Mouse (Mus musculus) cerebellum, postnatal 14 days (tissue): ENCODE results near the gene Trpc7.
A peak's percentile ranks its signal among the peaks of the same experiment; 100 is the strongest.

ENCODE experiments used
- DNase-seq, 2 experiments: peaks; one replicate each; pipeline ENCODE4 v3.0.0; 2021; ENCODE audit warnings: mixed read lengths in 2 of 2

The Trpc7 gene

DNA sequence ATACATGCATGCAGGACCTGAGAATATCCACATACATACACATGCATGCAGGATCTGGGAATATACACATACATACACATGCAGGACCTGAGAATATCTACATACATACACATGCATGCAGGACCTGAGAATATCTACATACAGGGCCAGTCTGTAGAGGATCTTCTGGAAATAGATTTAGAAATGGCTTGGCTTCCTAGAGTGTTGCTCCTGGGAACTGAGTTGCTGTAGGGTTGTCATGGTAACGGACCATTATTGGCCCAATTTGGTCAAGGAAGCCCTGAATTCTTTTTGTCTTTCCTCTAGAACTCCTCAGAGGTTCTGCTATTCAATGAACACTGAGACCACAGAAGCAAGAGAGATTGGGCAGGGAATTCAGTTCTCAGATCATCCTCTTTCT, 113.2 kb downstream of the Trpc7 start:
- DNase-seq: no peak

DNA sequence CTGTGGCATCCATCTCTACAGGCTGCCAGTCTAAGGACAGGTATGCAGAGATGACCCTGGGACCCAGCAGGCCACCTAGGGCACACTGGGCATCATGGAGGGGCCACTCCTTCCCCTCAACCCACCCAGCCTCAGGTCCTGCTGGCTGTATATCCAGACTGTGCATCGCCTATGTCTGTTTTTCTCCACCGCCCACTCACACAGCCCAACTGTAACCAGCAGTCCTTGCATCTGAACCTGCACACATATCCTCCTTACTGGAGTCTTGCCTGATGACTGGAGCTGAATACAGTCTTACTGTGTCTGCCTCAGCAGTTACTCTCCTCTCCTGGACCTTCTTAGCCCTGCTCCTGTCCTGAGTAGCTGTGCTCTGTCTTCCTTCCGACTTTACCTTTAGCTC, 114.1 kb downstream of the Trpc7 start:
- DNase-seq: no peak

DNA sequence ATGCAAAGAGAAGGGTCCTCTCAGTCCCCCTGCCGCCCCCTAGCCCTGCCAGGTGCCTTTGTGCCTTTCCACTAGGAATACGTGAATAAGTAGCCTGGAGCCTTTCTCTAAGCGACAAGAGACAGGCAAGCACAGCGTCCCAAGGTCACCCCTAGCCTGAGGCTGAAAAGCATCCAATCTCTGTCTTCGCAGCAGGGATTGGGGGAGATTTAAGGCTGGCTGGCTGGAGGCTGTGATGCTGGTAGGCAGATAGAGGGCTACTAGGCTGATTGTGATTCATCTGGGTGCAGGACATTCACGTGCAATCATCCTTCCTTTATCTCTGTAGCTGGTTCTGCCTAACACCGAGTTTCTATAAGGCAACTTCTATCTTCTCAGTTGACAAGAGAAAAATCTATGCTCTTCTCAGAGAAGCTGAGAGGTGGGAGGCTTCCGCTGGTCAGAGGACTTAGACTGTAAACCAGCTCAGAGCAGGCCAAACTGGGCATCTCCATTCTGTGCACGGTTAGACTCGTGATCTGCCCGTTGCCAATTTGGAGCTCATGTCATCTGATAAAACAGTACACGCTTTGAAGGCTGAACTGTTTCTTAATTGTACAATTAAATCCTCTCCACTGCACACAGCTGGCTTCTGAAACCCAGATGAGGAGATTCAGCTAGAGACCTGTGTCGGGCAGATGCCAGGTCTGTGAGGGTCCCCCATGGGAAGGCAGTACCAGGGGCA, 114.9 kb downstream of the Trpc7 start:
- DNase-seq: no peak

DNA sequence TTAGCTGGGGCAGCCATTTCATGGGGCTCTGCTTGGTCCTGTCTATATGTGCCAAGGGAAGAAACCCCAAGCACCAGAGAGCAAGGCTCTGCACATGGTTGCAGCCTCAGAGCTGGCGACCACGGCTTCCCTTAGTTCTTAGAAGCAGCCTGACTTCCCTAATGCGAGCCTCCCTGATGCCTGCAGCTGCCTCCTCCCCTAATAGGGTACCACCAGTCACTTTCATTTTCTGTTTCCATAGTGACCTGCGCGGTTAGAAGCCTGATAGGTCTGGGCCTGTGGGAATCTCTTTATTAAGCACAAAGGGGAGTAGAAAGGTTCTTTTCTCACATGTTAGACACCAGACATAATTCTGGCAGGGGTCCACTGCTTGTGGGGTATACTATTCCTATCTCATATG, 121.5 kb downstream of the Trpc7 start:
- no peak for DNase-seq

DNA sequence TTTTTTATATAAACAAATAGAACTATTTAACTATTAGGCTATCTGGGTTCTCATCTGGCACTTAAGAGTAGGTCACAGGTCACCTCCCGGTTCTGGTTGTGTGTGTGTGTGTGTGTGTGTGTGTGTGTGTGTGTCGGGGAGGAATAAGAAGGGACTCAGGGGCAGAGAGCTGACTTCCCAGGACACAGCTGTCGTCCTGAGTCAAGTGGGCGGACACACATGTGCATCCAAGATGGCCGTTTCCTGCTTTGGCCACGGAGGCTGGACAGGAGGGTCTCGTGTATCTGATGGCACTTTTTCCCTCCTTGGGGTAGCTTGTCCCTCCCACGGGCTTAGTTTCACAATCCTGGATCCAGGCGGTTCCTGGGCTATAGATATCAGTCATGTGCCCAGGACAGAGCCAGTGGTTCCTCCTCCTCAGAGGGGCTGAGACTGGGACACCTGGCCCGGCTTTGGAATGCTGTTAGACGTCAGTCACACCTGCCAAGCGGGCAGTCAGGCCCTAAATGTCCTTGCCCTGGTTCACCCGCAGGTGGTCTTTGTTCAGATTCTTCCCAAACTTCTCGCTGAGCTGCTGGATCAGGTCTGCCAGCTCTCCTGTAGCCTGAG, 122.4 kb downstream of the Trpc7 start:
- no peak for DNase-seq

DNA sequence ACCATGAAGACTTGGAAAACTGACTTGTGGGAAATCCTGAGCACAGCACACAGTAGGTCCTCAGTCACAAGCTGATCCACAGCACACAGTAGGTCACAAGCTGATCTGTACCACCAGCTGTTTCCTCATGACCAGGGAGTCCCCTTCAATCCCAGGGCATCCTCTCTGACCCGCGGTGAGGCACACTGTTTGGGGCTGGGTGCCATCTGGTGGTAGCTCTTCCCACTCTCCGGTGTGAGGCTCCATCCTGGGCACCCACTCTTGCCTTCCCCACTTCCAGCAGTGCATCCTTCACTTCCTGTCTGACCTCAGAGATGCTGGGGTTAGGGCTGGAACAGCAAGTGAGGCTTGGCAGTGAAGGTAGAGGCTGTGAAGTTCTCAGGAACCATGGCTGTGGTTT, 123.2 kb downstream of the Trpc7 start:
- no peak for DNase-seq

DNA sequence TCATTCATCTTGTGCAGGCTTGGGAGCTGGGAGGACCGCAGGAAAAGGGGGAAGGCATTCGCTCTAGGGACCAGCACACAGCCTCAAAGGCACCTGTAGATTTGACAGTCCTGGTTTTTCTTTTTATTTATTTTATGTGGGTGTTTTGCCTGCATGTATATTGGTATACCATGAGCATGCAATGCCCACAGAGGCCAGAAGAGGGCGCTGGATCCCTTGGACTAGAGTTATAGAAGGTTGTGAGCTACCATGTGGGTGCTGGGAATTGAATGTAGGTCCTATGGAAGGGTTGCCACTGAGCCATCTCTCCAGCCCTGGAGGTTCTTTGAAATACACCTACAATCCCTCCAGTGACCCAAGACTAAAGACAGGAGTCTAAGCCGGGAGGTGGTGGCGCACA, 125.0 kb downstream of the Trpc7 start:
- DNase-seq: no peak

DNA sequence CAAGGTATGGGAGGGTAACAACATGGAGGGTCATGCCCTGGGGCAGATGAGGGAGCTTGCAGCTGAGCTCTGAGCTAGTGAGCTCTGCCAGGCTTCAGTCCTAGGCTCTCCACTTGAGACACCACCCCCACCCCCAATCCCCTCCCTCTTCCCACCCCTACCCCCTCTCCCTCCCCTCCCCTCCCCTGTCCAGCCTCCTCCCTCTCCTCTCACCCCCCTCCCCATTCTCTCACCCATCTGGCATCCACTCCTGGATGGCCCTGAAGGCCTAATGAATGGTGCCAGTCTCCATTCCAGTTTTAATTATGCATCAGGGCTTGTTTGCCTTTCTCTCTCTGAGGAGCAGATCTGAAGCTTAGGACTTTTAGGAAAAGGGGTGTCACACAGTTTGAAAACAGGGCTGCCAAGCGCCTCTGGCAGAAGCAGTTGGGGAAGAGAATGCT, 125.6 kb downstream of the Trpc7 start:
- DNase-seq: no peak

DNA sequence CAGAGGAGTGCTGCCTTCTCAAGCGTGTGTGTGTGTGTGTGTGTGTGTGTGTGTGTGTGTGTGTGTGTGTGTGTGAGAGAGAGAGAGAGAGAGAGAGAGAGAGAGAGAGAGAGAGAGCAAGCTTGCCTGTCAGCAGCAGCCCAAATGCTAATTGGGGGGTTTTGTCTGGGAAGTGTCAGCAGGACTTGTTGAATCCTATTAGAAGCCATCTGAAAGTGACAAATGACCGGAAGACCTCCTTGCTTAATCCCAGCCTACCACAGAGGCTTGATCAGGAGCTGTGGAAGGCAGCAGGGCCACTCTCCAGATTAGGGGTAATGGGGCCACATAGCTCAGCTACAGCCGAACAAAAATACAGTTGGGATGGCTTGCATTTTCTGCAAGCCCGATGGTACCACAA, 126.4 kb downstream of the Trpc7 start:
- DNase-seq: no peak

DNA sequence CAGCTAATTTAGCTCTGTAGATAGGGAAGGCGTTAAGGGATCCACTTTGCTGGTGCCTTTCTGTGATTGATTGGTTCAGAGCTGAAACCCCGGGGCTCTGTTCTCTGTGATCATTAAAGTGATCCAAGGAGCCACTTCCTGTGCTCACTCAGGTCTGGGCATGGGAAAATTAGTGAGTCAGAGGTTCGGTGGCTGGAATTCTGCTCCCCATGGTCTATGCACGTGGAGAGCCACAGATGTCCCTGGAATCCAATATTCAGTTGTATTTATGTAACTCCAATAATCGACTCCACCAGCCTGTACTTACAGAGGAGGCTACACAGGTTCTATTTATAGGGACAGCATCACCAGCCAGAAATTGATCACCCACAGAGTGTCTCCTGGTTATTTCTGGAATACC, 129.6 kb downstream of the Trpc7 start:
- no peak for DNase-seq

DNA sequence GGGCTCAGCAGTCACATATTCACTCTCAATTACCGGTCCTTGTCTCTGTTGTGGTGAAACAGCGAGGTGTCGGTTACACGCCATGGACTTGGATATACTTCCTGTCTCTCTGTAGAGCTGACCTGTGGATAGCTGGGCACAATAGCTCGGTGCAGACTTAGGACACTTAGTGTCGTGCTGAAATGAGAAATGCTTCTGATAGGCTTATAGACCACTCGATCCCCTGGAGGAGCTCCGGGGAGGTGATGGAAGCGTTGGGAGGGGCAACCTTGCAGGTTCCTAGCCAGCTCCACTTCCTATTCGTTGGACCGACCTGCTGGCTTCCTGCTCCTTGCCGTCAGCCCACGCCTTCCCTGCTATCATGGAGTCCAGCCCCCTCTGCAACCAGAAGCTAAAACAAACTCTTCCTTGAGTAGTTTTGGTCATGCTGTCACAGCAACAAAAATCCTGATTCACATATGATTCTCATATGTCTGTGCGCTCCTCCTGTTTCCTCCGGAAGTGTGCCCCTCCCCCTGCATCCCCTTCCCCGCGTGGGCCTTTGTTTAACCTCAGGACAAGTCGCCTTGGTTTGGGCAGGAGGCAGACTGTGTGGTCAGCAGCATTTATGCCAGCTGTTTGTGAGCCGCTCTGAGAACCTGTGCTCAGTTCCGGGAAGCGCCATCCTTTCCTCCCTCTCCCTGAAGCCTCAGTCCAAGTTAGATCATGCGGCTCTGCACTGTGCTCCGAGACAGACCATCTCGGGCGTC, 130.3 kb downstream of the Trpc7 start:
- DNase-seq: no peak

DNA sequence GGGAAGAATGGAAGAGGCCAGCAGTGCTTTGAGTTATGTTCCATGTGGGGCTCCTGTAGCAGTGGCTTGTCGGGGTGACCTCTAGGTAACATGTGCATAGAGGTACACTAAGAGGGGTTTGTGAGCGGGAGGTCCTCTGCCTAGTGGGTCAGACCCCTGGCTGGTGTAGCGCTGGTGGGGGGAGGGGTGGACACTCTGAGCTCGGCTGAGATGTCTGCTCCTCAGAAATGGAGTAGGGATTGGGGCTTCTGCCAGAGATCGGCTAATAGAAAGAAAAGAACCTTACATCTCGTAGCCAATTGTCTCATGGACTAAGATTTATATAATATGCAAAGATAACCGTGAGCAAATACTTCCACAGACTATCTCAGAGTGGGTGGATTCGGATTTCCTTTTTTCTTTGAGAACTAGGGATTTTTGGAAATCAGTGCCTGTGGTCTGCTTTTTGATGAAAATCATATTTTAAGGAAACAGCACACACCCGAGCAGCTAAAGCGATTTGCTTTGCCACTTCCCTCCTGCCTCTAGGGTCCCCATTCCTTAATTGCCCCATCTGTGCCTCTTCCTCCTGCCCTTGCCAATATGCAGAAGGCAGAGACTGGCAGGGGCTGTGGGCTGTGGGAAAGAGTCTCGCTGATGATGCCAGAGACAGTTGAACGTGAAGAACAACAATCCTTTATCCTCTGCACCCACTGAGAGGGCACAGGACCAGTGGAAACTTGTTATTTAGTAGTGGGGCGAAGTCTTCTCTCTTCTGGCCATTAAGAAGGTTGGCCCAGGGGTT, 133.2 kb downstream of the Trpc7 start:
- DNase-seq: peak; percentile 63 to 64

DNA sequence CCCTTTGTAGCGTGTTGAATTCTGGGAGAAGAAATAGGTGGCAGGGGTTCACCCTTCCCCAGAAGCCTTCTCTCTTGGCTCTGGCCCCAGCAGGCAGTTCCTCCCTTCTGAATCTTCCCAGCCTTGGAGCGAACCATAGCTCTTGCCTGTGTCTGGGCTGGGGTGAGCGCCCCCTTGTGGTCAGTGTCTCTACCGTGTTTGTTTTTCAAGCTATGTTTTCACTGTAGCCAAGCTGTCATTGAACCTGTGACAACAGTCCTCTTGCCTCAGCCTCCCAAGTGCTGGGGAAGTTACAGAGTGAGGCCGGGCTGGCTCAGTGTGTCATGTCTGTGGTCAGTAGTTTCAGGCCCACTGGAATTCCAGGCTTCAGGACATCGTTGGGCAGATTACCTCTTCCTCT, 137.3 kb downstream of the Trpc7 start:
- DNase-seq: peak; percentile 80 to 89

DNA sequence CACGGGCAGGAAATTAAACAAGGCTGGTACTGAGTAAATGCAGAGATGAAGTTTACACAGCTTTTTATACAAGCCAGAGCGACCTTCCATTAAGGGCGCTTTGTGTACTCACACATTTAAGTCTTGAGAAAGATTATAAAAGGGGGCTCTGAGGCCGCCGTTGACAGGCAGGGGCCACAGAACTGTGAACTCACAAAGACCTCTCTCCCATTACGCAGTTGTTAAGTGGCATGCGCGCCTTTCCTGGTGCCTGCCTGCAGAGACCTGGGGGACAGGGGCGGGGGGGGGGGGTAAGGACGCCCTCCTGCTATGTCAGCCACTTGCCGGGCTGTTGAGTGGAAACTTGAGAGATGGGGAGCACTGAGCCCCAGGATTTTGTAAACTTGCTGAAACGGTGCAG, 138.6 kb downstream of the Trpc7 start:
- DNase-seq: no peak

DNA sequence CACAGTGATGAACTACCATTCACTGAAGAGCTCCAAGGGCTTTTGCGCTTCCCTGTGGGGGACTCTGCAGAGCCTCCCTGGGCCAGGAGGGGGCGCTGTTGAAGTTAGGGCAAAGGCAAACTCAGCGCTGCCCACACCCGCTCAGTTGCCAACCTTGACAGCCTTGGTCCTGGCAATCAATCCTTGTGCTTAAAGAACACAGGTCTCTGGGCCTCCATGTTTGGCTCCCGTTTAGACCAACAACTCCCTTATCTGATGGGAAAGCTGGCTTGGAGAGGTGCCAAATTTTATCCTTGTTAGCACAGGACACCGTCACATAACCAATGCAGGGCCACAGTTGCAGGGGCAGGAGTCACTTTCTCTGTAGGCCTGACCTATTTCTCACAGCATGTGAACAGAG, 139.9 kb downstream of the Trpc7 start:
- peak in 1 of 2 experiments; percentile 56 for DNase-seq

DNA sequence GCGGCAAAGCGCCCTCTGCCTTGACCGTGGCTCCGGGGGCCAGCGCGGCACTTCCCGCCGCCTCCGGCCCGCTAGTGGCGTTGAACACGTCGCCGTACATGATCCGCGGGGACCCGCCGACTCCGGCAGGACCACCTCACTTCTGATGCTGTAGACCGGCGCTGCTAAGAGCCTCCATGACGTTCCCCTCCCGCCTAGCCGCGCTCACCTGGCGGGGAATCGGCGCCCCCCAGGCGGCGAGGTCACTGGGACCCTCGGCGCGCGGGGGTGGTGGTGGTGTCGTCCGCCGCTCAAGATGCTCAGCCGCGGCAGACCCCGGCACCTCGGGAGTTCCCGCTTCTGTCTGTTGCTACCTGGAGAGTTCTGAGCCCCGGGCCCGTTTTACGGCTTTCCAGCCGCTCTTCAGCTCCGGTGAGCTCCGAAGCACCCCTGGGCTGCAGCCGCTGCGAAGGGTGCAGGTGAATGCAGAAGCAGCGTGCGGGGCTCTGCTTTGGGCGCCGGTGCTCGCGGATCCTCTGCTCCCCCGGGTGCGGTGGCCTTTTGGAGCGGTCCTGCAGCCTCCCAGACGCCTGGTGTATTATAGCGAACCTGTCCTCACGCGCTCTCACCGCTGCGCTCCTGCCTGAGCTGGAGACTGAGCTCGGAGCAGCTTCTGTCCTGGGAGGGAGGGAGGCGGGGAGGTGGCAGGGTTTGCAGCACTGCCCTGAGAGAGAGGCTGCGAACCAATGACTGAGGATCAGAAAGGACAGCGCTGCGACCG, 142.4 kb downstream of the Trpc7 start, which contains the start of gene Gm45623:
Gene Gm45623, minus strand, starts transcription at position 636 of the 760 bp plus-strand sequence.
- DNase-seq: peak; percentile 28 to 40

DNA sequence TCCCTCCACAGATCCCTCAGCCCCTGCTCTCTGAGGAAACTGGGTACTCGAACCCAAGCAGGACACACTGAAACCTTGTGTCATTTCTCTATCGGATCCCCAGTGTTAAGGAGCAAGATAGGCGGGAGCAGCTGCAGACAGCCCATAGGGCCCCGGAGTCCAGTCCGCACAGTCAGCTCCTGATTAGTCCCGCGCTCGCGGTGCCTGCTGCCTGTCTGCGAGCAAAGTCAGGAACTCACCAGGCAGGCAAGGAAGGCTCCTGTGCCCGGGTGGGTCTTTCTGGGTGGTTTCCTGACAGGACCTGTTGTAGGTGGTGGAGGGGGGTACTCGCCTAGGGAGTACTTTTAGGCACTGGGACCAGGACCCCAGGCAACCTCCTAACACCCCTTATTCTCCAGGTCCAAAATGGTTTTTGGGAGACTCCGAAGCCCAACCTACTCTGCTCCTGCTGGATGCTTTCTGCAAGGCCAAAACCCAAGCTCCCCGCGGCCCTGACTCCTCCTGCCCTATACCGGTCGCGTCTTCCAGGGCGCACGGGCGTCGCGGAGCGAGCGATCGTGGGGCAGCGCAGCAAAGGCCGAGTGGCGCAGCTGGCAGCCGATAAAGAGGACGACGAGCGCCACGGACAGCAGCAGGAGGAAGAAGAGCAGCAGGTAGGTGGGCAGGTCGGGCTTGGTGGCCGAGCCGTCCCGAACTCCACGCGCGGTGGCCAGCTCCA, 143.2 kb downstream of the Trpc7 start:
- no peak for DNase-seq

DNA sequence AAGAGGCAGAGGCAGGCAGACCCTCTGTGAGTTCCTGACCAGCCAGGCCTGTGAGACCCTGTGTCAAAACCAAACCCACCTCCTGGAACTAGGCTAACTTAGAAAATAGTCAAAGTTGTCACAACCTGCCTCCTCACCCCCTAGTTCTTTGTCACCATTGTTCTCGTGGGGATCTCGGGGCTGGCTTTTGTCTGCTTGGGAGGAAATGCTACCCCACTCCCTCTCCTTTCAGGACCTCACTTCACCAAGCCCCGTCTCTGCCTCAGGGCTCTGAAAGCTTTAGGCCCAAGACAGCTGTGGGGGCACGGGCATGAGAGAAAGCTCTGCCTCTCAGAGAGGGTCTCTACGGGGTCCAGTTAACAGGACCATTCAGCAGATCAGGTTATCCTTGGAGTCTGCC, 144.0 kb downstream of the Trpc7 start:
- no peak for DNase-seq

DNA sequence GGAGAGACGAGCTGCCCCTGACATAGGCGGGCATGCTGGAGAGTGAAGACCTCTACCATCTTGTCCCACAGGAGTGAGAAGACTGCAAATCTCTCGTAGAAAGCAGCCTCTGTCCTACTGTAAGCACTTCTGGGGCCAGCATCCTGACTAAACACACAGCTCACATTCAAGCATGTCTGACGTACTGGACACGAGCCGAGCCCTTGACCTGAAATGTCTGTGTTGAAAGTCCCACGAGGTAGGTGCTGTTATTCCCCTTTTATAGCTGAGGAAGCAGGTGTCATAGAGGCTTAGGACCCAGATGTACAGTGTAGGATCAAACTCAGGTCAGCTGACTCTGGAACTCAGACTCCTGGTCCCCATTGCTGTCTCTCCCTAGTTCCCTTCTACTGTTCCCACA, 146.4 kb downstream of the Trpc7 start:
- no peak for DNase-seq

DNA sequence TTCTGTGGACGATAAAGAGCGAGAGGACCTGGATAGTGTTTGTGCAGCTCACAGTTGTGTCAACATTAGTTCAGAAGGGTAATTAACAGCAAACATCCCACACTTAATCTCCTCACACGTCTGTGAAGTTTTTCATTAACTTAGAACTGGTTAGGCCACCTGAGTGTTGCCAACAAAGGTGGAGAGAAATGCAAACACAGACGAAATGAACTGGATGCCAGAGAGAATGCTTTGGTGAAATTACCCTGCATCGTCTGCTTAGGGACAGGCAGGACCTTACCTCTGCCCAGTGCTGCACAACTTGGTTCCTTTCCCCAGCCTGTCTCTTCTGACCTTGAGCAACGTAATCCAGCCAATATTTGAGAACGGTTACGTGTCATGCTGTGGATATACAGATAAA, 148.2 kb downstream of the Trpc7 start:
- DNase-seq: no peak

DNA sequence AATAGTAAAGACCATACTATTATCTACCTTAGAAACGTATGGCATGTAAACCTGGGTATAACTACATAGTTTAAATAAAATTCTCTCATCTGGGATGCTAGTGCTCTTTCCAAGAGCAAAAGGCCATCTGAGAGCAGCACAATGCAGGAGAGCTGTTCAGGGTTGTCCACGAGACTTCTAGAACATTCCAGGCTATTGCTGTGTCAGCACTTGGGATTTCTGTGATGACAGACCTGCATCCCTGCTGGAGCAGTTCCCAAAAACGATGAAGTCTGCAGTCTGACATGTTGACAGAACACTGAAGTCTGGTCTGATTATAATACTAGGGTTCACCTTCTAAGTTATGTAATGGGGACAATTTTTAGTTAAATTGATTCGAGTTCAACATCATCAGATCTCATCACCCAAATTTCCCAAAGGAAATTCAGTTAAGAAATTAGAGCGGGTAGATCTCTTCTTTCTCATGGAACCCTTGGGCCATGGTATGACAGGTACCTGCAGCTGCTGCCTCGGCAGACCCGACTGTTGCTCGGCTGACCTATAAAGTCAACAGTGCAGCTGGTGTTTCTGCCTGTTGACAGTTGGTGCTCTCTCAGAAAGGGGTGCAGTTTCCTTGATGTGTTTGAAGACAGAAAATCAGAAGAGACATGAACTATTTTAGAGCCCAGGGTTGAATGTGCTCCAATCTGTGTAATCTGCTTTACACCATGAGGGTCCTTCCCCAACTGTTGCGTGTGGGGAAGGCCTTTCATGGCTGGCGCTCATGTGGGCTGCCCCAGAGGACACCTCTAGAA, 148.9 kb downstream of the Trpc7 start:
- DNase-seq: no peak
